Mouse (Mus musculus) testis, adult 2 months (tissue): ENCODE data around the gene Slc26a5. TPM values are rescaled to one million over a fixed set of nuclear protein-coding genes. Genes with fewer than 3 reads are reported as not detected.

Experiments
- H3K27ac ChIP-seq: fragments of 200-500 bp; 2 replicates; pipeline ENCODE4 v1.5.1; 2012; ENCODE audit warnings: low read depth, low read length; ENCODE audit not compliant: control insufficient read depth, insufficient read depth
- H3K27me3 ChIP-seq: fragments of 200-500 bp; 2 replicates; pipeline ENCODE4 v1.6.1; 2012; ENCODE audit warnings: mild to moderate bottlenecking, low read length, moderate library complexity; ENCODE audit not compliant: control insufficient read depth, insufficient read depth
- H3K36me3 ChIP-seq: fragments of 200-500 bp; 2 replicates; pipeline ENCODE4 v1.6.1; 2012; ENCODE audit warnings: mild to moderate bottlenecking, low read length; ENCODE audit not compliant: control insufficient read depth, insufficient read depth
- H3K4me1 ChIP-seq: fragments of 200-500 bp; 2 replicates; pipeline ENCODE4 v1.6.1; 2012; ENCODE audit warnings: low read length; ENCODE audit not compliant: control insufficient read depth, insufficient read depth
- H3K4me3 ChIP-seq: fragments of 200-500 bp; 2 replicates; pipeline ENCODE4 v1.5.1; 2012; ENCODE audit warnings: low read depth, mild to moderate bottlenecking, low read length, moderate library complexity, mixed read lengths; ENCODE audit not compliant: control insufficient read depth
- CTCF ChIP-seq: fragments of 200-500 bp; IDR thresholded peaks from 2 replicates; pipeline ENCODE4 v1.5.1; 2012; ENCODE audit warnings: low read depth, mild to moderate bottlenecking, inconsistent platforms, low read length, moderate library complexity; ENCODE audit not compliant: control insufficient read depth, insufficient read depth, insufficient replicate concordance
- POLR2A ChIP-seq: fragments of 200-500 bp; IDR thresholded peaks from 2 replicates; pipeline ENCODE4 v1.6.1; 2012; ENCODE audit warnings: low read depth, mild to moderate bottlenecking, inconsistent platforms, low read length, moderate library complexity; ENCODE audit not compliant: control insufficient read depth
- polyA plus RNA-seq: library from polyadenylated mRNA; depleted of rRNA; stranded (reverse); fragments of >200 nt; gene quantifications from 2 replicates; pipeline ENCODE4 v1.2.3, GENCODE M21; 2012

The Slc26a5 gene
- polyA plus RNA-seq, 1 experiment, result not detected

DNA sequence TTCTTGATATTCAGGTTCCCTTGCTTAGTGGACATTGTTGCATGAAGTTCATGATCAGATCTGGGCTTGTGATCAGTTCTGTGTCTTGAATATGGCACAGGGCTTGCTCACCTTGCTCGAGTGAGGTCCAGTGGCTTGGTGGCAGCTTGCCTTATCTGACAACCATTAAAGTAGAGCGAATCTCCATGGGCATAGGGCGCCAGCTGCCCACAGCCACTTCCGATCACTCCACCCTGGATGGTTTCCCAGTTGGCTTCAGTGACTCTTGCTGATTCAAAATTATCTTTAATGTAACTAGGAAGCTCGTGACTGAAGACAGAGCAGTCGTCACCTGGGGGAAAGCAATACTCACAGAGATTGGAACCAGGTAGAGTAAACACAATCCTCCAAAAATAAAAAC lies 33.5 kb upstream of the Slc26a5 start:
- Histone ChIP-seq H3K27ac (no peak overlapping the region), H3K27me3 (no peaks in the 10 kb centered on the region), H3K4me1 (no peaks in the 10 kb centered on the region), H3K36me3 (no peaks in the 10 kb centered on the region), H3K4me3 (no peak overlapping the region)
- TF ChIP-seq CTCF, result no peak
- TF ChIP-seq POLR2A, result no peak

DNA sequence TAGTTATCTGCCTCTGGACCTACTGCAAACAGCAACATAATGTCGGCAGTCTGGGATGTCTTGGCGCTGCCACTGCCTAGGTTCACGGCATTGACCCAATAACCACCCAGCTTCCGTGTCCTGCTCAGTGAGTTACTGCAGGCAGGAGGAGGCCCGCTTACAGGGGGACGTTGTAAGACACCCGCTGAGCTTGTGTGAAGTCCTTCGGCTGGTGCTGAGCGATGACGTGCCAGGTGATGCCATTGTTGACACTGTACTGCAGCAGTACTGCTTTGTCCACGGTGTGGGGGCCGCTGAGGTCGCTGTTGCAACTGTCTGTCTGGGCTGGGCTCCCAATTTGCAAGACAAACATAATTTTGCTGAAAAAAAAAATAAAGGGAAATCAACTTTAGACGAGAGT lies 31.2 kb upstream of the Slc26a5 start:
- TF ChIP-seq POLR2A, result no peak

GRCm38 (mm10) chr5:21894168-21894567 lies 28.8 kb upstream of the Slc26a5 start:
- H3K36me3 ChIP-seq, result no peaks in the 10 kb centered on the region
- TF ChIP-seq POLR2A (no peak), CTCF (no peak)
- no peak overlapping the region for H3K4me3 ChIP-seq
- no peaks in the 10 kb centered on the region for H3K27me3 ChIP-seq
- H3K27ac ChIP-seq, result no peak overlapping the region
- H3K4me1 ChIP-seq, result no peaks in the 10 kb centered on the region

More for the DNA sequence above, 31.2 kb upstream of the Slc26a5 start:
- no peaks in the 10 kb centered on the region for H3K27me3 ChIP-seq
- H3K4me3 ChIP-seq, result no peak overlapping the region
- H3K4me1 ChIP-seq, result no peaks in the 10 kb centered on the region
- H3K27ac ChIP-seq, result no peak overlapping the region
- no peaks in the 10 kb centered on the region for H3K36me3 ChIP-seq

DNA sequence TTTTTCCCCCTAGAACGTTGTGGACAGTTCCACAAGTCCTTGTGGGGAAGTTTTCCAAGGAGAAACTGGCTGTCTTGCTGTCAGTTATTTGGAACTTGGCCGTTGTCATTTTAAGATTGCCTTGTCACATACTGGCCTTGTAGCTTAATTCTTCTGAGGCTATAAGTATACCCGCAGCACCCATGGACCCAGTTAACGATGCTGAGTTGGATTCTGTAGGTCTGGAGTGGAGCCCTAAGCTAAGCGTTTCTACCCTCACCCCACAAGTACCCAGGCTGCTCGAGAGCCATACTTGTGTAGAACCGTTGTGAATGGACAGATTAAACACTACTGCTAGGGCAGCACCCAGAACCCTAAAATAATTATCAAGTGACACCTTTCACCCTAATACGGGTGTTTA lies 1.3 kb upstream of the Slc26a5 start:
- Histone ChIP-seq H3K4me1 (peaks cover 11% of the 10 kb centered on the region), H3K36me3 (no peaks in the 10 kb centered on the region), H3K27ac (no peak overlapping the region), H3K4me3 (no peak overlapping the region), H3K27me3 (no peaks in the 10 kb centered on the region)
- no peak for TF ChIP-seq CTCF
- TF ChIP-seq POLR2A, result no peak

DNA sequence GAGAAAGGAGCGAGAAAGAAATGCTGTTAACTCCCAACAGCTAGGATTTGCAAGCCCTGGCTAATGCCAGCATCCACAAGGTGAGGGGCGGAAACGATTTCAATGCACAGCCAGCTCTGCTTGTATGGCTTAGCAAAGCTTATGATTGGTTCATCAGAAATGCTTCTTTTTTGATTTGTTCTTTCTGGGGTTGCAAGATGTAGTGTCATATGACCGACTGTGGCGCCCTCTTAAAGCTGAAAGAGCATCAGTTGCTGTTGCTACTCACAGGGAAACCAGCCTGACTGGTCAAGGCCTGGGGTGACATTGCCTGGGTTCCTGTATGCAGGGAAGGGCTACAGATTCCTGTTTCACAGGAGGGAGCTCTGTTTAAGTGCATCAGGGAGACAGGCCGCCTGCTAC lies 908 bp upstream of the Slc26a5 start:
- Histone ChIP-seq H3K27me3 (no peaks in the 10 kb centered on the region), H3K27ac (no peak overlapping the region), H3K4me3 (no peak overlapping the region), H3K4me1 (peaks cover 11% of the 10 kb centered on the region), H3K36me3 (no peaks in the 10 kb centered on the region)
- TF ChIP-seq CTCF (no peak), POLR2A (no peak)

- no peak overlapping the region for H3K4me3 ChIP-seq
- no peaks in the 10 kb centered on the region for H3K27me3 ChIP-seq
- no peaks in the 10 kb centered on the region for H3K4me1 ChIP-seq
- TF ChIP-seq POLR2A, result no peak
- no peak for TF ChIP-seq CTCF
- no peak overlapping the region for H3K27ac ChIP-seq
- H3K36me3 ChIP-seq, result no peaks in the 10 kb centered on the region
These were observed 6.8 kb downstream of the Slc26a5 start for GRCm38 (mm10) chr5:21858653-21859052.

GRCm38 (mm10) chr5:21851679-21852340 lies 13.6 kb downstream of the Slc26a5 start:
- no peak overlapping the region for H3K27ac ChIP-seq
- H3K27me3 ChIP-seq, result no peaks in the 10 kb centered on the region
- TF ChIP-seq POLR2A, result no peak
- TF ChIP-seq CTCF, result no peak

GRCm38 (mm10) chr5:21847438-21847837 lies 18.0 kb downstream of the Slc26a5 start:
- no peaks in the 10 kb centered on the region for H3K27me3 ChIP-seq
- H3K4me3 ChIP-seq, result no peak overlapping the region
- H3K27ac ChIP-seq, result no peak overlapping the region
- no peaks in the 10 kb centered on the region for H3K36me3 ChIP-seq
- no peak for TF ChIP-seq POLR2A
- TF ChIP-seq CTCF, result no peak
- H3K4me1 ChIP-seq, result peaks cover 3% of the 10 kb centered on the region; the same call in 1 of the 2 replicates

More at GRCm38 (mm10) chr5:21851679-21852340, 13.6 kb downstream of the Slc26a5 start:
- H3K4me1 ChIP-seq, result peaks cover 2% of the 10 kb centered on the region; the same call in 1 of the 2 replicates
- no peak overlapping the region for H3K4me3 ChIP-seq
- H3K36me3 ChIP-seq, result no peaks in the 10 kb centered on the region
